Mouse (Mus musculus) small intestine, adult 2 months (tissue): ENCODE measurements around the gene Ccnk.

Experiments used
- CTCF ChIP-seq: fragments of 200-500 bp; IDR thresholded peaks from 2 replicates; pipeline ENCODE4 v1.5.1; 2012; ENCODE audit warnings: low read depth, mild to moderate bottlenecking, control low read depth, inconsistent platforms, low read length, moderate library complexity, mixed read lengths; ENCODE audit not compliant: insufficient replicate concordance, insufficient read length; ENCODE audit errors: extremely low read depth
- POLR2A ChIP-seq: fragments of 200-500 bp; IDR thresholded peaks from 2 replicates; pipeline ENCODE4 v1.6.1; 2012; ENCODE audit warnings: low read depth, mild to moderate bottlenecking, control low read depth, inconsistent platforms, low read length, moderate library complexity

DNA sequence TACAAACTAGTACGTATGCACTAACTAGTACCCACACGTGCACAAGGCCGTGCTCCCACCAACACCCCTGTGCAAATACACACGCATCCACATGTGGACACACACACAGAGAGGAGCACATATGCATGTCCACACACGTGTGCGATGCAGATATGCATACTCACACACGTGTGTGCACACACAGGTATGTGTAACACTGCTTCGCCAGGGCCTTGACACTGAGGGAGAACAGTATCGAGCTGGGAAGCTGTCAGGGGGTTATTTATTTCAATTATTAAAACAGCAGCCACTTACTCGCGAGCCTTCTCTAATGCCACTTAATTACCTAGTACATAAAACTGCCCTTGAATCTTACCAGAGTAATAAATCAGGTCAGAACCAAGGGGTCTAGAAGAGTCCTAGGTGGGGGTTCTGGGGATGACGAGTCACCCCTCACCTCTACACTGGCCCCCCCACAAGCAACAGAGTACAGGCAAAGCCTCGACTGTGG is 61.1 kb downstream of the Ccnk start:
- no peak for TF ChIP-seq POLR2A
- TF ChIP-seq CTCF, result no peak
